Mouse (Mus musculus): ENCODE data around the gene Afp.

DNA sequence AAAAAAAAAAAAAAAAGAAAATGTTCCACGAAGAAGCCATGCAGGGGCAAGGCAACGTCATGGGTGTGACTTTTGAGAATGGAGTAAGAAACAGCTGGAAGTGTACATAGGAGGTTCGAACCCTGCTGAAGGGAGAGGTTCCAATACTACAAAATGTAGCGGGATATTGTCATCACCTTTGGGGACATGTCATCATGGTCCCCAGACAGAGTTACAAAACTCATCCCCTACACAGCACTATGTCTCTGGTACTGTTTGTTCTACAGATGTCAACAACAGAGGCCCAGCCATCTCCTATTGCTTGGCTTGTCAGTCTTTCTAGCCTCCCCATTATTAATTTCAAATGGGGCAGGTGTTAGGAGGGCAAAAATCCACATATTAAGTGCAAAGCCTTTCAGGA, 16.6 kb upstream of the Afp start:
- TF ChIP-seq CTCF (IDR thresholded peaks at IDR 0.05; ENCODE audit: low read depth, low read length) = no peak
- TF ChIP-seq POLR2A (IDR thresholded peaks at IDR 0.05; ENCODE audit: extremely low read depth, insufficient read depth, low read length) = no peak

All from liver, adult 2 months (tissue).